Mouse (Mus musculus): ENCODE measurements around the gene Glyctk. TPM values are rescaled to one million over a fixed set of nuclear protein-coding genes. Genes with fewer than 3 reads are reported as not detected.

Gene Glyctk
- 2.9 and 3.0 TPM in 2 replicates for polyA plus RNA-seq (2015; fragmentation: Nextera tagmentation; extraction: Ambion mirVana)

GRCm38 (mm10) chr9:106158037-106158491, at the start of gene Glyctk:
Glyctk (minus strand) TSS chr9:106158138.
- H3K4me1 ChIP-seq, result no peaks in the 10 kb centered on the region
- H3K27ac ChIP-seq (replicated peaks), result no peak within 1 kb of the TSS
- H3K4me3 ChIP-seq (replicated peaks), result no peak within 1 kb of the TSS
- no peak for ATAC-seq (ENCODE audit: insufficient number of reproducible peaks, low FRiP score, low TSS enrichment, low read depth)
- H3K9me3 ChIP-seq (replicated peaks), result no peaks in the 10 kb centered on the region
- H3K9ac ChIP-seq, result no peak within 1 kb of the TSS
- H3K27me3 ChIP-seq, result no peaks in the 10 kb centered on the region
- H3K36me3 ChIP-seq, result no peaks in the 10 kb centered on the region
- WGBS, result 85% methylated on average over 6 of the region's 6 CpGs
- H3K4me2 ChIP-seq (replicated peaks), result no peak within 1 kb of the TSS

- Histone ChIP-seq H3K9me3 (replicated peaks) (no peaks in the 10 kb centered on the region), H3K4me1 (peaks cover 31% of the 10 kb centered on the region), H3K4me2 (replicated peaks) (no peak overlapping the region), H3K36me3 (0 out of 2 replicates have a peak, but pooled peaks cover 5% of the 10 kb centered on the region), H3K9ac (no peak overlapping the region), H3K27me3 (no peaks in the 10 kb centered on the region), H3K4me3 (replicated peaks) (no peak overlapping the region), H3K27ac (replicated peaks) (no peak overlapping the region)
- ATAC-seq (ENCODE audit: insufficient number of reproducible peaks, low FRiP score, low TSS enrichment, low read depth), result no peak
- 67% methylated on average over 2 of the region's 2 CpGs for WGBS
Observed at GRCm38 (mm10) chr9:106206515-106206914, 48.6 kb upstream of the Glyctk start.

- H3K36me3 ChIP-seq, result 0 out of 2 replicates have a peak, but pooled peaks cover 5% of the 10 kb centered on the region
- H3K4me1 ChIP-seq, result peaks cover 26% of the 10 kb centered on the region
- no peak for ATAC-seq (ENCODE audit: insufficient number of reproducible peaks, low FRiP score, low TSS enrichment, low read depth)
- H3K9me3 ChIP-seq (replicated peaks), result no peaks in the 10 kb centered on the region
- H3K4me2 ChIP-seq (replicated peaks), result no peak overlapping the region
- H3K27ac ChIP-seq (replicated peaks), result no peak overlapping the region
- WGBS, result 79% methylated on average over 7 of the region's 7 CpGs
- H3K4me3 ChIP-seq (replicated peaks), result no peak overlapping the region
- no peaks in the 10 kb centered on the region for H3K27me3 ChIP-seq
- no peak overlapping the region for H3K9ac ChIP-seq
Observed at GRCm38 (mm10) chr9:106205713-106206290, 47.9 kb upstream of the Glyctk start.

- Histone ChIP-seq H3K27ac (replicated peaks) (no peak overlapping the region; the same call in 1 of the 2 replicates), H3K9ac (no peak overlapping the region), H3K4me1 (peaks cover 34% of the 10 kb centered on the region), H3K4me2 (replicated peaks) (peak overlapping the region; percentile 60), H3K9me3 (replicated peaks) (no peaks in the 10 kb centered on the region), H3K36me3 (0 out of 2 replicates have a peak, but pooled peaks cover 5% of the 10 kb centered on the region), H3K4me3 (replicated peaks) (peak overlapping the region; percentile 67), H3K27me3 (no peaks in the 10 kb centered on the region)
- 72% methylated on average over 7 of the region's 7 CpGs for WGBS
- ATAC-seq (ENCODE audit: insufficient number of reproducible peaks, low FRiP score, low TSS enrichment, low read depth), result no peak
Observed at GRCm38 (mm10) chr9:106203990-106204851, 46.3 kb upstream of the Glyctk start.

- Histone ChIP-seq H3K4me2 (replicated peaks) (peak within 1 kb of the TSS; percentile 60), H3K9ac (peak within 1 kb of the TSS; percentile 63; the same call in 1 of the 2 replicates), H3K27ac (replicated peaks) (peak within 1 kb of the TSS; percentile 80), H3K36me3 (0 out of 2 replicates have a peak, but pooled peaks cover under 1% of the 10 kb centered on the region), H3K4me1 (peaks cover 41% of the 10 kb centered on the region), H3K27me3 (no peaks in the 10 kb centered on the region), H3K4me3 (replicated peaks) (peak within 1 kb of the TSS; percentile 67), H3K9me3 (replicated peaks) (no peaks in the 10 kb centered on the region)
- ATAC-seq (ENCODE audit: insufficient number of reproducible peaks, low FRiP score, low TSS enrichment, low read depth), result peak; percentile 91
- under 1% methylated on average over 61 of the region's 61 CpGs for WGBS
Observed at GRCm38 (mm10) chr9:106202819-106203636, 45.1 kb upstream of the Glyctk start, which contains the start of gene Twf2. Twf2 (plus strand) TSS chr9:106203108.

- no peak overlapping the region; the same call in 1 of the 2 replicates for H3K4me3 ChIP-seq (replicated peaks)
- WGBS, result 81% methylated on average over 3 of the region's 3 CpGs
Observed at GRCm38 (mm10) chr9:106201895-106202294, 44.0 kb upstream of the Glyctk start.

GRCm38 (mm10) chr9:106199535-106200272, 41.8 kb upstream of the Glyctk start, which contains the start of gene Ppm1m:
Ppm1m (minus strand) TSS chr9:106199746.
- peak within 1 kb of the TSS; percentile 64 for H3K4me2 ChIP-seq (replicated peaks)
- 50% methylated on average over 18 of the region's 18 CpGs for WGBS
- peaks cover 38% of the 10 kb centered on the region for H3K4me1 ChIP-seq
- peaks cover 20% of the 10 kb centered on the region for H3K36me3 ChIP-seq
- H3K9me3 ChIP-seq (replicated peaks), result no peaks in the 10 kb centered on the region
- peak within 1 kb of the TSS; percentile 62 for H3K9ac ChIP-seq
- H3K27ac ChIP-seq (replicated peaks), result no peak within 1 kb of the TSS
- ATAC-seq (ENCODE audit: insufficient number of reproducible peaks, low FRiP score, low TSS enrichment, low read depth), result no peak
- H3K4me3 ChIP-seq (replicated peaks), result peak within 1 kb of the TSS; percentile 65
- no peaks in the 10 kb centered on the region for H3K27me3 ChIP-seq

More at GRCm38 (mm10) chr9:106201895-106202294, 44.0 kb upstream of the Glyctk start:
- Histone ChIP-seq H3K9ac (no peak overlapping the region), H3K27me3 (no peaks in the 10 kb centered on the region), H3K27ac (replicated peaks) (no peak overlapping the region), H3K4me2 (replicated peaks) (peak overlapping the region; percentile 60; the same call in 1 of the 2 replicates), H3K4me1 (peaks cover 47% of the 10 kb centered on the region), H3K9me3 (replicated peaks) (no peaks in the 10 kb centered on the region), H3K36me3 (0 out of 2 replicates have a peak, but pooled peaks cover under 1% of the 10 kb centered on the region)
- no peak for ATAC-seq (ENCODE audit: insufficient number of reproducible peaks, low FRiP score, low TSS enrichment, low read depth)

GRCm38 (mm10) chr9:106198962-106199458, 41.1 kb upstream of the Glyctk start:
- H3K9me3 ChIP-seq (replicated peaks), result no peaks in the 10 kb centered on the region
- no peaks in the 10 kb centered on the region for H3K27me3 ChIP-seq
- ATAC-seq (ENCODE audit: insufficient number of reproducible peaks, low FRiP score, low TSS enrichment, low read depth), result peak; percentile 72
- peak overlapping the region; percentile 64 for H3K4me2 ChIP-seq (replicated peaks)
- no peak overlapping the region for H3K27ac ChIP-seq (replicated peaks)
- H3K36me3 ChIP-seq, result peaks cover 26% of the 10 kb centered on the region
- WGBS, result under 1% methylated on average over 51 of the region's 51 CpGs
- peaks cover 31% of the 10 kb centered on the region for H3K4me1 ChIP-seq
- H3K9ac ChIP-seq, result peak overlapping the region; percentile 62
- peak overlapping the region; percentile 65 for H3K4me3 ChIP-seq (replicated peaks)

- H3K36me3 ChIP-seq, result peaks cover 34% of the 10 kb centered on the region
- H3K9me3 ChIP-seq (replicated peaks), result no peaks in the 10 kb centered on the region
- ATAC-seq (ENCODE audit: insufficient number of reproducible peaks, low FRiP score, low TSS enrichment, low read depth), result no peak
- peak overlapping the region; percentile 64; the same call in 1 of the 2 replicates for H3K4me2 ChIP-seq (replicated peaks)
- H3K27ac ChIP-seq (replicated peaks), result no peak overlapping the region
- H3K4me1 ChIP-seq, result peaks cover 24% of the 10 kb centered on the region
- H3K9ac ChIP-seq, result no peak overlapping the region
- no peaks in the 10 kb centered on the region for H3K27me3 ChIP-seq
- WGBS, result 91% methylated on average over 9 of the region's 9 CpGs
- H3K4me3 ChIP-seq (replicated peaks), result peak overlapping the region; percentile 65
Observed at GRCm38 (mm10) chr9:106197732-106198131, 39.8 kb upstream of the Glyctk start.

All from embryonic facial prominence, embryonic 15.5 days (tissue).